Mouse (Mus musculus): ENCODE data around the gene Snx6. TPM values are rescaled to one million over a fixed set of nuclear protein-coding genes. Genes with fewer than 3 reads are reported as not detected.
"Not testable (repeated sequence)": the region's sequence is repeated elsewhere in the genome, so short reads cannot be mapped to it uniquely, and the experiment has no call there.

Snx6 gene
- polyA plus RNA-seq, 1 experiment from 2014 or later: 204 TPM

DNA sequence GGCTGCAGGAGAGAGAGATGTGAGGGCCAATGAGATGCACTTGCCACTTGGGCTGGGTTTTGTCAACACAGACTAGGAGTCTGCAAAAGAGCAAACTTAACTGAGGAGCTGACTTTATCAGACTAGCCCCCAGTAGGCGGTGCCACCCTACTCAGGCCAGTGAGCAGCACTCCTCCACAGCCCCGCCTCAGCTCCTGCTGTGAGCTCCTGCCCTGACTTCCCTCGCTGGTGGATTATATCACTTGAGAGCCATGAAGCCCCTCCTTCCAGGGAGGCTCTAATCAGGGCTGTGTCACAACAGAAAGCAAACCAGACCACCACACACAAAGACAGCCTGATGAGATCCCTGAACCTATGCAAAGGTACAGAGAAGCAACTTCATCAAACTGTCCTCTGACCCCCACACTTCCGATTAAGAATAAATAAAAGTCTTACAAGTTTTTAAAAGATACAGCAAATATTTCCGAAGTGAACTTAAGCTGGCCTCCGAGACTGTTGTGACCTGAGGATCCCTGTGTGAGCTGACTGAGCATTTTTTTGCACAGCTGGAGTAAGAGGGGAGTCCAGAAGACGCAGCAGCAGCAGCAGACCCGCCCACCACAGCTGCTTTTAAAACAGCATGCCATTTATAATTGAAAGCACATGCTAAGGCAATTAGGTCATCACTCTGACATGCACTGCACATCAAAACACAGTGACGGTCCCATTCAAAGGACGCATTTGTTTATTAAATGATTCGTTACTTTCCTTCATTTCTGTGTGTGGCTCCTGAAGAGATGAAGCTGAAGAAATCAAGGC lies 6.0 kb downstream of the Snx6 start:
- Histone ChIP-seq H3K27ac (ENCODE audit: low read length) (peak overlapping the region; percentile 41; the same call in 1 of the 2 replicates), H3K27me3 (ENCODE audit: control insufficient read depth, insufficient read depth, low read length) (no peaks in the 10 kb centered on the region), H3K9me3 (ENCODE audit: control insufficient read depth, low read depth, low read length) (no peaks in the 10 kb centered on the region), H3K4me3 (ENCODE audit: low read depth, low read length) (no peak overlapping the region), H3K9ac (replicated peaks; ENCODE audit: low read depth, low read length) (no peak overlapping the region), H3K4me1 (ENCODE audit: control insufficient read depth, insufficient read depth, low read length) (peaks cover 36% of the 10 kb centered on the region), H3K36me3 (ENCODE audit: control insufficient read depth, insufficient read depth, low read length) (peaks cover under 1% of the 10 kb centered on the region; the same call in 1 of the 2 replicates), H3K4me2 (replicated peaks; ENCODE audit: low read depth, low read length) (peak overlapping the region; percentile 17; the same call in 1 of the 2 replicates)
- 10% methylated on average over 11 of the region's 11 CpGs for WGBS
- ATAC-seq (ENCODE audit: insufficient number of reproducible peaks, insufficient read depth, low FRiP score, low read depth): peak; percentile 91

DNA sequence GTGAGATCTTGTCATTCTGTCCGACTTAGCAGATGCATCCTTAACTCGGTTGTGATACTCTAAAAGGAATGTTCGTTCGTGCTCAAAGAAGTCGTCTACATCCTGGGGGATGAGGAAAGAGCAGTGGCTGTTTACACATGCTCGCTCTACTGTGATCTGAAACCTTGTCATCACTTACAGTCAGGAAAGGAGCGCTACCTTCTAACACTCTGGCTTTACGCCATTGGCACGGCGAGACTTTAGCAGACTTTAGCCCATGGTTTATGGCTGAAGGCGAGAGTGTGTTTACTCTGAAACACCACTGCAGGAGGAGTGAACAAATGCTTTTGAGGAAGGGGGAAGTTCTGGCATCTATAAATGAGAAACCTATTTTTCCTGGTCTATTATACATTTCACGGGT lies 31.9 kb downstream of the Snx6 start:
- Histone ChIP-seq H3K4me2 (replicated peaks; ENCODE audit: low read depth, low read length) (no peak overlapping the region), H3K27me3 (ENCODE audit: control insufficient read depth, insufficient read depth, low read length) (no peaks in the 10 kb centered on the region), H3K4me1 (ENCODE audit: control insufficient read depth, insufficient read depth, low read length) (no peaks in the 10 kb centered on the region), H3K36me3 (ENCODE audit: control insufficient read depth, insufficient read depth, low read length) (peaks cover 67% of the 10 kb centered on the region), H3K9ac (replicated peaks; ENCODE audit: low read depth, low read length) (no peak overlapping the region), H3K9me3 (ENCODE audit: control insufficient read depth, low read depth, low read length) (no peaks in the 10 kb centered on the region), H3K4me3 (ENCODE audit: low read depth, low read length) (no peak overlapping the region), H3K27ac (ENCODE audit: low read length) (no peak overlapping the region)
- ATAC-seq (ENCODE audit: insufficient number of reproducible peaks, insufficient read depth, low FRiP score, low read depth): no peak
- 87% methylated on average over 12 of the region's 12 CpGs for WGBS

DNA sequence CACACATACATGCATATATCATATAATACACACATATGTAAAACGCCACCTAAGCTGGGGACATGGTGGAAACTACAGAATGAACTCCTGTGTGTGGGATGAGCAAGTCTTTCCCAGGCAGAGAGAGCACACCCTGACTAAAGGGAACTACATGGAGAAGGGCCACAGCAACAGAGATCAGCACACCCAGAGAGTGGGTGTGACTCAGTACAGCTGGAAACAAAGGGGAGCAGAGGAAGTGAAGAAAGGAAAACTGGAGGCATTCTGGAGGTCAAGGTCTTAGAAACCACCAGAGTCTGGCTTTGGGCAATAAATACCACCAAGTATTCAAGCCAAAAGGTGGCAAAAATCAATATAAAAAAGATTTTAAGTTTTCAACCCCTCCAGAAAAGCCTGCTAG lies 34.8 kb downstream of the Snx6 start:
- 90% methylated on average over 1 of the region's 1 CpGs for WGBS
- H3K36me3 ChIP-seq (ENCODE audit: control insufficient read depth, insufficient read depth, low read length): peaks cover 63% of the 10 kb centered on the region

DNA sequence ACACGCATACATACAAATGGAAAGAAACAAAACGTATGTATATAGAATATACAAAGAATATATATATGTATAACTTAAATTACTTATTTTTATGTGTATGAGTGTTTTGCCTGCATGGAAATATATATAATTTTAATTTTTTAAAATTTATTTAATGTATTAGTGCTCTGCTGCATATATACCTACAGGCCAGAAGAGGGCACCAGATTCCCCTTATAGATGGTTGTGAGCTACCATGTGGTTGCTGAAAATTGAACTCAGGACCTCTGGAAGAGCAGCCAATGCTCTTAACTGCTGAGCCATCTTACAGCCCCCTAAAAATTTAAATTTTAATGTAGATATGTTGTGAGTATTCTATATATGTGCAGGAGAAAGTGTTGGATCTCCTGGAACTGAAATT lies 36.7 kb downstream of the Snx6 start:
- H3K4me3 ChIP-seq (ENCODE audit: low read depth, low read length): no peak overlapping the region
- H3K27me3 ChIP-seq (ENCODE audit: control insufficient read depth, insufficient read depth, low read length): no peaks in the 10 kb centered on the region
- H3K27ac ChIP-seq (ENCODE audit: low read length): no peak overlapping the region
- H3K4me2 ChIP-seq (replicated peaks; ENCODE audit: low read depth, low read length): no peak overlapping the region
- no peak overlapping the region for H3K9ac ChIP-seq (replicated peaks; ENCODE audit: low read depth, low read length)
- ATAC-seq (ENCODE audit: insufficient number of reproducible peaks, insufficient read depth, low FRiP score, low read depth): no peak
- H3K36me3 ChIP-seq (ENCODE audit: control insufficient read depth, insufficient read depth, low read length): peaks cover 56% of the 10 kb centered on the region
- WGBS: 93% methylated on average over 2 of the region's 2 CpGs
- no peaks in the 10 kb centered on the region for H3K9me3 ChIP-seq (ENCODE audit: control insufficient read depth, low read depth, low read length)
- H3K4me1 ChIP-seq (ENCODE audit: control insufficient read depth, insufficient read depth, low read length): no peaks in the 10 kb centered on the region

More for the DNA sequence above, 34.8 kb downstream of the Snx6 start:
- no peak overlapping the region for H3K9ac ChIP-seq (replicated peaks; ENCODE audit: low read depth, low read length)
- H3K27ac ChIP-seq (ENCODE audit: low read length): no peak overlapping the region
- H3K9me3 ChIP-seq (ENCODE audit: control insufficient read depth, low read depth, low read length): no peaks in the 10 kb centered on the region
- no peaks in the 10 kb centered on the region for H3K4me1 ChIP-seq (ENCODE audit: control insufficient read depth, insufficient read depth, low read length)
- H3K4me2 ChIP-seq (replicated peaks; ENCODE audit: low read depth, low read length): no peak overlapping the region
- ATAC-seq (ENCODE audit: insufficient number of reproducible peaks, insufficient read depth, low FRiP score, low read depth): no peak
- H3K27me3 ChIP-seq (ENCODE audit: control insufficient read depth, insufficient read depth, low read length): no peaks in the 10 kb centered on the region
- no peak overlapping the region for H3K4me3 ChIP-seq (ENCODE audit: low read depth, low read length)

DNA sequence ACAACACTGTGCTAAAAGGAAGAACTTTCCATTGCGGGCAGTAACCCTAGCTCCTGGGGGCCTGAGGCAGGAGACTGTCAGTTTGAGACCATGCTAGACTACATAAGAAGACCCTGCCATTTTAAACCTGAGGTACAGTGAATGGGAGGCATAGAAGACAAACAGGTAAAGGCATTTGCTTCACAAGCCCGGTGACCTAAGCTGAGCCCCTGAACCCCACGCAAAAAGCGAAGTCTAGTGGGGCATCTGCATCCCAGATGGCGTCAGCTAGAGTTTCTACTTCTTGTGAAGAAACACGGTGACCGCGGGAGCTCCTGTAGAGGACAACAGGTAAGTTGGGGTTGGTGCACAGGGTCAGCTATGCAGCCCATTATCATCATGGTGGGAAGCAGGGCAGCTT lies 46.9 kb downstream of the Snx6 start:
- no peak for ATAC-seq (ENCODE audit: insufficient number of reproducible peaks, insufficient read depth, low FRiP score, low read depth)
- whole genome bisulfite sequencing: 95% methylated on average over 8 of the region's 8 CpGs
- H3K4me2 ChIP-seq (replicated peaks; ENCODE audit: low read depth, low read length): no peak overlapping the region
- no peaks in the 10 kb centered on the region for H3K9me3 ChIP-seq (ENCODE audit: control insufficient read depth, low read depth, low read length)
- H3K9ac ChIP-seq (replicated peaks; ENCODE audit: low read depth, low read length): no peak overlapping the region
- H3K27ac ChIP-seq (ENCODE audit: low read length): no peak overlapping the region
- H3K36me3 ChIP-seq (ENCODE audit: control insufficient read depth, insufficient read depth, low read length): peaks cover 46% of the 10 kb centered on the region
- no peak overlapping the region for H3K4me3 ChIP-seq (ENCODE audit: low read depth, low read length)
- no peaks in the 10 kb centered on the region for H3K27me3 ChIP-seq (ENCODE audit: control insufficient read depth, insufficient read depth, low read length)
- no peaks in the 10 kb centered on the region for H3K4me1 ChIP-seq (ENCODE audit: control insufficient read depth, insufficient read depth, low read length)

DNA sequence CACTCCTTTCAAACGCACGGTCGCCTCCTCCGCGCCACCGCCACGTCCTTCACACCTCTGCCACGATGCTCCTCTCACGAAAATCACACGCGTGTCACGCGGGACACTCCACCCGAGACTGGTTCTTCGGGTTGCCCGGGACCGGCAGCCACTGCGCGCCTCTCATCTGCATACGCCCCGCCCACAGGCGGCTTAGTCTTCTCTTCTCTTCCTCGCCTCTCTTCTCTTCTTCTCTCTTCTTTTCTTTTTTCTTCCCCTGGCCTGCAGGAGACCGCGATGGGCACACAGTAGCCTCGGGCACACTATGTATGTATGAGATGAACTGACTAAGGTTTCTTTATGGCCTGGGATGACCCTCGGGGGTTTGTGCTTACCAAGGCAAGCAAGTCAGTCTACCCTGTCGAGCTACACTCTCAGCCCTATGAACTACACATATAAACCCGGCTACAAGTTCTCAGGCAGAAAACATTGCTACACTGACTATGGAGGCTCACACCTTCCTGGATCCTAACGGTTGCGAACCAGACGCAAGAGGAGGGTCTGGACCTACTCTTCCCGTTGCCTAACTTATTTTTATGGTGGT lies 56.8 kb downstream of the Snx6 start:
- not testable (repeated sequence) for H3K4me1 ChIP-seq (ENCODE audit: control insufficient read depth, insufficient read depth, low read length); H3K4me2 ChIP-seq (replicated peaks; ENCODE audit: low read depth, low read length); H3K9me3 ChIP-seq (ENCODE audit: control insufficient read depth, low read depth, low read length); H3K36me3 ChIP-seq (ENCODE audit: control insufficient read depth, insufficient read depth, low read length); H3K27ac ChIP-seq (ENCODE audit: low read length); H3K4me3 ChIP-seq (ENCODE audit: low read depth, low read length); H3K9ac ChIP-seq (replicated peaks; ENCODE audit: low read depth, low read length); H3K27me3 ChIP-seq (ENCODE audit: control insufficient read depth, insufficient read depth, low read length)
- ATAC-seq (ENCODE audit: insufficient number of reproducible peaks, insufficient read depth, low FRiP score, low read depth): peak; percentile 43
- WGBS: 0% methylated on average over 8 of the region's 33 CpGs

DNA sequence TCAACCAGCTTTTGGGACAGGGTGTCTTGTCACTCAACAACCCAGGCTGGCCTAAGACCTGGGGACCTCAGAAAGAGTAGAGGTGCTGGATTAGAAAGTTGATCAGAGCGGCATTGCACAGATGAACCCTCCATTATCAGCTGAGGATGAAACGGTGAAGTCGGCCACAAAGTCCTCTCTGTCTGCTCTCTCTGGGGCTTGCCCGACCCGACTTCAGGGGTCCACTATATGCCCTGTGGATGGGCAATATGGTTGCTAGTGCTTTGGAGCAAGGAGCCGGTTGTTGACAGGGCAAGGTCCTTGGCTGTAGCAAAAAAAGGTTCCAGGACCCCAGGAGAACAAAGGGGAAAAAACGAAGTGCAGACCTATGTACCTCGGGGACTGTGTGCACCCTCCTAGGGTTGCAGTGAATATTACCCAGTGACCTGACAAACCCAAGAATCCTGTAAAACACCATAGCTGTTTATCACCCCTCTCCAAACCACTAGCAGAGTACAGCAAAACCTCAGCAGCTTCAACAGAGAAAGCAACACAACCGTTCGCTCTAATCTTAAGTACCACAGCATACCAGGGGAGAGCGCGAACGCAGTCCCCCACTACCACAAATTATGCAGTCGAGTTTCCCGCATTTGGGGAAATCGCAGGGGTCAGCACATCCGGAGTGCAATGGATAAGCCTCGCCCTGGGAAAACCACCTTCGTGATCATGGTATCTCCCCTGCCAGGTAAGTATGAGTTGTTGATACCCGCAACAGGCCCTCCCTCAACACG lies 57.4 kb downstream of the Snx6 start:
- H3K4me1 ChIP-seq (ENCODE audit: control insufficient read depth, insufficient read depth, low read length); H3K4me3 ChIP-seq (ENCODE audit: low read depth, low read length); H3K36me3 ChIP-seq (ENCODE audit: control insufficient read depth, insufficient read depth, low read length); H3K9ac ChIP-seq (replicated peaks; ENCODE audit: low read depth, low read length); H3K4me2 ChIP-seq (replicated peaks; ENCODE audit: low read depth, low read length); H3K9me3 ChIP-seq (ENCODE audit: control insufficient read depth, low read depth, low read length); H3K27ac ChIP-seq (ENCODE audit: low read length); H3K27me3 ChIP-seq (ENCODE audit: control insufficient read depth, insufficient read depth, low read length): not testable (repeated sequence)
- no CpG with 5 or more reads among the region's 21 CpGs for WGBS
- peak; percentile 85 for ATAC-seq (ENCODE audit: insufficient number of reproducible peaks, insufficient read depth, low FRiP score, low read depth)

DNA sequence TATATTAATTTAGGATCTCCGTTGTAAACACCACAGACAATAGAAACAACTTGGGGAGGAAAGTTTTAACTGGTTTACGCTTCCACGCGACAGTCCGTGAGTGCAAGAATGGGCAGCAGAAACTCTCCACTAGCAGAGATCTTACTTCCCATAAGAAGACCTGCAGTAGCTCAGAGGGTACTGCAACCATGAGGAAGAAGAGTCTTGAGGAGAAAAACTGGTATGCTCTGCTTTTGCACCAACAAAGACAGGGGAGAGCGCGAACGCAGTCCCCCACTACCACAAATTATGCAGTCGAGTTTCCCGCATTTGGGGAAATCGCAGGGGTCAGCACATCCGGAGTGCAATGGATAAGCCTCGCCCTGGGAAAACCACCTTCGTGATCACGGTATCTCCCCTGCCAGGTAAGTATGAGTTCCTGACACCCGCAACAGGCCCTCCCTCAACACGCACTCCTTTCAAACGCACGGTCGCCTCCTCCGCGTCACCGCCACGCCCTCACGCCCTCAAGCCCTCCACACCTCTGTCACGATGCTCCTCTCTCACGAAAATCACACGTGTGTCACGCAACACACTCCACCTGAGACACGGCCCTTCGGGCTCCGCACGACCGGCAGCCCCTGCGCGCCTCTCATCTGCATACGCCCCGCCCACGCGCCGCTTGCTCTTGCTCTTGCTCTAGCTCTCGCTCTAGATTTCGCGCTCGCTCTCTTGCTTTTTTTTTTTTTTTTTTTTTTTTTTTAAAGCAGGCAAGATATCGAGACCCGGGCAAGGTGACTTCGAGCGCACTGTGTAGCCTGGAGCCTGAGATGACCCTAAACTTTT lies 61.0 kb downstream of the Snx6 start:
- not testable (repeated sequence) for H3K4me2 ChIP-seq (replicated peaks; ENCODE audit: low read depth, low read length)

More for the DNA sequence above, 61.0 kb downstream of the Snx6 start:
- H3K4me3 ChIP-seq (ENCODE audit: low read depth, low read length); H3K9ac ChIP-seq (replicated peaks; ENCODE audit: low read depth, low read length); H3K36me3 ChIP-seq (ENCODE audit: control insufficient read depth, insufficient read depth, low read length); H3K9me3 ChIP-seq (ENCODE audit: control insufficient read depth, low read depth, low read length); H3K27ac ChIP-seq (ENCODE audit: low read length); H3K27me3 ChIP-seq (ENCODE audit: control insufficient read depth, insufficient read depth, low read length); H3K4me1 ChIP-seq (ENCODE audit: control insufficient read depth, insufficient read depth, low read length): not testable (repeated sequence)
- 9% methylated on average over 6 of the region's 49 CpGs for WGBS
- ATAC-seq (ENCODE audit: insufficient number of reproducible peaks, insufficient read depth, low FRiP score, low read depth): peak; percentile 68

Measured in stomach, embryonic 14.5 days (tissue).